Mouse (Mus musculus) liver, postnatal 0 days (tissue): ENCODE results near the gene Hoga1.

ENCODE experiments used
- CTCF ChIP-seq: sonication (generic); IDR thresholded peaks from 2 replicates; pipeline ENCODE4 v1.5.1; 2016; ENCODE audit warnings: antibody characterized with exemption, low read depth
- EP300 ChIP-seq: IDR thresholded peaks from 2 replicates; pipeline ENCODE4 v1.6.1; 2016; ENCODE audit warnings: antibody characterized with exemption, low read depth, mild to moderate bottlenecking

- TF ChIP-seq CTCF (peak; percentile 20; the same call in 1 of the 2 replicates), EP300 (no peak)
Measured at GRCm38 (mm10) chr19:42104681-42105080, 59.3 kb downstream of the Hoga1 start.
